Mouse (Mus musculus) megakaryocyte, embryonic 14.5 days (primary cell): ENCODE data around the gene Pes1. TPM values are rescaled to one million over a fixed set of nuclear protein-coding genes. Genes with fewer than 3 reads are reported as not detected.

ENCODE experiments used
- H3K27me3 ChIP-seq: replicated peaks from 2 replicates; pipeline ENCODE3; 2012; ENCODE audit warnings: inconsistent platforms
- H3K36me3 ChIP-seq: replicated peaks from 2 replicates; pipeline ENCODE3; 2012; ENCODE audit warnings: low read length, inconsistent platforms, mixed read lengths
- H3K4me1 ChIP-seq: 2 replicates; pipeline ENCODE4 v1.6.1; 2012; ENCODE audit warnings: inconsistent platforms
- H3K4me3 ChIP-seq: replicated peaks from 2 replicates; pipeline ENCODE3; 2012; ENCODE audit warnings: moderate library complexity, mild to moderate bottlenecking, inconsistent platforms
- H3K9me3 ChIP-seq: 2 replicates; pipeline ENCODE4 v1.6.1; 2012; ENCODE audit warnings: inconsistent platforms
- FLI1 ChIP-seq: IDR thresholded peaks from 2 replicates; pipeline ENCODE4 v1.6.1; 2012; ENCODE audit warnings: low read length, inconsistent platforms, mixed read lengths
- GATA1 ChIP-seq: IDR thresholded peaks from 3 replicates; pipeline ENCODE4 v1.6.1; 2012; ENCODE audit warnings: mixed read lengths, low read length, inconsistent platforms, borderline replicate concordance
- polyA plus RNA-seq: library from polyadenylated mRNA; stranded (reverse); fragments of >175 nt; gene quantifications from 2 replicates; pipeline ENCODE4 v1.2.3, GENCODE M21; 2012; ENCODE audit warnings: low replicate concordance; ENCODE audit not compliant: insufficient read depth

The Pes1 gene
- polyA plus RNA-seq: 8.1 and 39.9 TPM in 2 replicates

DNA sequence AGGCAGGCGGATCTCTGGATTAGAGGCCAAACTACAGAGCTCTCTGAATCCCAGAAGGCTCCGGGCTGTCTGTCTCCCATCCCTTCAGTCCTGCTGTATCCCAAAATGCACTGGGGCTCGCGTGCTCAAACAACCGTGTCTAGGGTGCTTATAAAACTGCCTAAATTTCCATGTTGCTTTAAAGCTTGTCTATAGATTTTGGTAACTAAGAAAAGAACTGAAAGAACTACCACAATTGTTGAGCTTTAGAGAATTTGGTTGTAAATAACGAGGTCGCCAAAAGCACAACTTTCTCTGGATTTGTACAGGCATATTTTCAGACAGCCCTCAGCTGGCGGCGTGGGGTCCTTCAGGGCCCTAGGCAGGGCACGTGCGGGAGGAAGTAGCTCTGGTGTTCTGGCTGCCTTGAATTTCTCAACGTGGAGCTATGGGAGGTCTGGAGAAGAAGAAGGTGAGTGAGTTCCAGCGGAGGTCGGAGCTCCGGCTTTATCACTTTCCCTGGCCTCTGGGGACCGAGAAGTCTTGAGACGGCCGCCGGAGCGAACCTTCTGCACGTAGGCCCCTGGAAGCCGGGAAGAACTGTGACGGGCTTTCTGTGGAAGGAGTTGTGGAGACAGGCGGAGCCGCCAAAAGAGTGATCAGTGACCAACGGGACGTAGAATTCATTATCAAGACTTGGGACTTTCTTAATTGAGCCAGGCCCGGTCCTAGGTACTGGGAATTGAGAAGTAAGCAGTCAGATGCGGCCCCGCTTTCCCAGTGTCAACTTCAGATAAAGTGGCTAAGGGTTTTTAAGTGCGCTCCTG is at the start of gene Pes1:
Gene Pes1, plus strand, starts transcription at position 366 of the 806 bp plus-strand sequence.
- TF ChIP-seq GATA1: no peak
- no peak for TF ChIP-seq FLI1
- peaks cover 64% of the 10 kb centered on the region for H3K4me1 ChIP-seq
- peak within 1 kb of the TSS; percentile 93 for H3K4me3 ChIP-seq
- H3K27me3 ChIP-seq: peaks cover 3% of the 10 kb centered on the region
- H3K9me3 ChIP-seq: no peaks in the 10 kb centered on the region
- peaks cover 25% of the 10 kb centered on the region for H3K36me3 ChIP-seq

DNA sequence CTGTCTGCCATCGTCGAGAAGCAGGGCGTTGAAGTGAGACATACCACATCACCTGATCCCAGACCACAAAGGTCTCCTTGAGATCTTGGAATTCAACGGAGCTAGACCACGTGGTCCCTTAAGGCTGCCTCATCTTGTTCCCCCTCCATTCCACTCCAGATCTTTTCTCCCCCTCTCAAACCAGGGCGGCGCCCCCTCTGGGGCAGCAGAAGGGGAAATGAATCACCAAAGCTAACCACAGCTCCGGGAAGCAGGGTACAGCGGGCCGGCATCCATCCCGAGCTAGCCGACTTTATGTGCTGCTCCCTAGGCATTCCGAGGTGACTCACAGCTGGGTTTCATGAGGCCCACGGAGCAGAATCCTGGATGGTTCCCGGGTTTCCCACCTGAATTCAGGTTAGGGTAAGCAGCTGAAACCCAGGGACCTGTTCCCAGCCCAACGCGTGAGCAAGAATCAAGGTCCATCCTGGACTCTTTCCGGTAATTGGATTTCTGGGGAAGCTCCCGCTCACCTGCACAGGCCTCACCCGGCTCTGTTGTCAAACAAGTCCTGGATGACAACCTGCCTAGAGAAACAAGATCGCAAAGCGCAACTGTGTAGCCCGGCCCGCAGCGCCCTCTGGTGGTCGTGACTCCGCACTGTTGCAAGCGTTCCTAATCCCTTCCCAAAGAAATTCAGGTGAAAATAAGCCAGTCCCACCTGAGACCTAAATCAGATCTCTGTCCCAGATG is 49.5 kb upstream of the Pes1 start, which contains the start of gene Slc35e4:
Gene Slc35e4, minus strand, starts transcription at position 556 of the 732 bp plus-strand sequence.
- TF ChIP-seq FLI1 (no peak), GATA1 (no peak)
- Histone ChIP-seq H3K4me3 (peak within 1 kb of the TSS; percentile 94), H3K9me3 (no peaks in the 10 kb centered on the region), H3K4me1 (peaks cover 59% of the 10 kb centered on the region), H3K36me3 (peaks cover 8% of the 10 kb centered on the region), H3K27me3 (peaks cover 19% of the 10 kb centered on the region)

DNA sequence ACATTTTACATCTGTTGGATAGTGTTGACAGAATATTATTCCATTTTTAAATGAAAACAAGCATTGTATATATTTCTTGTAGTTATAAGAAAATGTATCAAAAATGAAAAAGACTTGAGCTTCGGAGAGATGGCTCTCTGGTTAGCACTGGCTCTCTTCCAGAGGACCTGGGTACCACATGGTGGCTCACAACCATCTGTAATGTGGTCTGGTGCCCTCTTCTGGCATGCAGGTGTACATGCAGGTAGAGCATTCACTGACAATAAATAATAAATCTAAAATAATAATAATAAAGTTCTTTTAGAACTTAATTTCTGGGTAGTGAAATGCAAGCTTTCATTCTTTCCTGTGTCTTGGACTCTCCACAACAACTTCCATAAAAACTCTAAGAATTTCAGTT is 45.0 kb upstream of the Pes1 start:
- H3K4me3 ChIP-seq: no peak overlapping the region
- peaks cover 16% of the 10 kb centered on the region for H3K27me3 ChIP-seq
- H3K9me3 ChIP-seq: no peaks in the 10 kb centered on the region
- peaks cover 13% of the 10 kb centered on the region for H3K36me3 ChIP-seq
- TF ChIP-seq FLI1 (no peak), GATA1 (no peak)
- H3K4me1 ChIP-seq: peaks cover 15% of the 10 kb centered on the region

DNA sequence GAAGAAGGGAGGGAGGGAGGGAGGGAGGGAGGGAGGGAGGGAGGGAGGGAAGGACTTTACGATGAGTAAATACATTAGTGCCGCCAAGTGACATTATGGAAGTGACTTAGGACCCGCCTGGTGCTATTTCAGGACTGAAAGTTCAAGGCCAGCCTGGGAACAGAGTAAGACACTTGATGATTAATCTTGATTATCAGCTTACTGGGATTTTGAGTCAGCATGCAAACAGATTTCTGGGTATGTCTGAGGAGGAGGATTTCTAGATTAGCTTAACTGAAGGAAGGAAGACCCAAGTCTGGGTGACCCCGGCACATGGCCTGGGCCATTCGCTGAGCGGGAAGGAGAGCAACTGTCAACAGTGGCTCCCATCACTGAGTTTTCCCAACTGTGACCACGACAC is 43.3 kb upstream of the Pes1 start:
- peaks cover 24% of the 10 kb centered on the region for H3K36me3 ChIP-seq
- TF ChIP-seq FLI1: no peak
- no peak for TF ChIP-seq GATA1
- no peaks in the 10 kb centered on the region for H3K9me3 ChIP-seq
- peaks cover 19% of the 10 kb centered on the region for H3K27me3 ChIP-seq
- H3K4me1 ChIP-seq: peaks cover 4% of the 10 kb centered on the region; the same call in 1 of the 2 replicates
- H3K4me3 ChIP-seq: no peak overlapping the region

DNA sequence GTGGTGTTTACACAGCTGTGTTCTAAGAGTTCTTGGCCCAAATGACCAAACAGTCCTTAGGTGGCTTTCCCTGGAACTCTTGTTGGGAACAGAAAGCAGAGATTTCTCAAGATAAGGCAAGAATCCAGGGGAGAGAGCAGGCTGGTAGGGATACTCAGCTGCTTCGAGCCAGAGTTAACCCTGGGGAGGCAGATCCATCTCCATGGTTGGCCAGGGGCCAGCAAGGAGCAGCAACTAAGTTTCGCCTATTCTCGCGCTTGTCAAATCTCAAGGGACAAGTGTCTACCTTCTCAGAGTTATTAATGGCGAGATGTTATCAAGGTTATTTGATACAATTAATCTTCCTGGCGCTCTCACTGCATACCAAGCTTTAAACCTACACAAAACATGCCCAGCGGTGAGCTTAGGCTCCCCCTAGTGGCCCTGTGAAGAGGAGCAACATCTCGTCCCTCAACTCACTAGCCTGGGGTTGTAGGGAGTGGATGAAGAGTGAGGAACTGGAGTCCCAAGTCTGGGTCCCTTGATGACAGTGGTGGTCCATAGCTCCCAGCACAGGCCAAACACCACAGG is 42.4 kb upstream of the Pes1 start:
- Histone ChIP-seq H3K4me1 (no peaks in the 10 kb centered on the region), H3K4me3 (no peak overlapping the region), H3K36me3 (peaks cover 31% of the 10 kb centered on the region), H3K9me3 (no peaks in the 10 kb centered on the region), H3K27me3 (peaks cover 17% of the 10 kb centered on the region)
- TF ChIP-seq GATA1: no peak
- no peak for TF ChIP-seq FLI1

DNA sequence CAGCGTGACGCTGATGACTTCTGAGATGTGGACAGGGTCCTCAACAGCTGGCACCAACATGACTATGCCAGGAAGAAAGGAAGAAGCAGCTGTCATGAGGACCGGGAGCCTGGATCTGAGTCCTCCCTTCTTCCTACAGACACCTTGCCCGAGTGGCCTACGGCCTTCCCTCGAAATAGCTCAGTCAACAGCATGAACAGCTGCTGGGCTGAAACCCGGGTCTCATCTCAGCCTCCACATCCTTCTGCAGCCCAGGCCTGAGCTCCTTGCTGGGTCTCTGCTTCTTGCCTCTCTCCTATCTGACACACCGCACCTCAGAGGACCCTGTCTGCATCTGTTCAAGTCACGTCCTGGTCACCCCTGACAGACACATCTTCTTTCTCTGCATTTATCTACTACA is 41.7 kb upstream of the Pes1 start:
- H3K9me3 ChIP-seq: no peaks in the 10 kb centered on the region
- no peak for TF ChIP-seq FLI1
- TF ChIP-seq GATA1: no peak
- no peak overlapping the region for H3K4me3 ChIP-seq
- H3K27me3 ChIP-seq: peaks cover 14% of the 10 kb centered on the region
- no peaks in the 10 kb centered on the region for H3K4me1 ChIP-seq
- peaks cover 36% of the 10 kb centered on the region for H3K36me3 ChIP-seq

DNA sequence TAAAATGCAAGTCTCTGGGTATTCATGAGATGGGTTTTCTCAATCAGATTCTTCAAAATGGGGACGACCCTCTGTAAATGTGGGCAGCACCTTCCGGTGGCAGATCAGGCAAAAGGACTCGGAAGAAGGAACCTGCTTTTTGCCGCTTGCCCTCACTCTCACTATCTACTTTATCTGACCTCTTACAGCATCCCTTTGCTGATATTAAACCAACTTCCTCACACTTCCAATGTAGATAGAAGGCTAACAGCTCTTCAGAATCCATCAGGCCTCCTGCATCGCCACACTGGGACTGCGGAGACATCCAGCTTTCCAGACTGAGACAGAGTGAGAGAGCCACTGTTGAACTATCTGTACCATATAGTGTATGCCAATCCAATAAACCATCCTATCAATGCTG is 41.0 kb upstream of the Pes1 start:
- H3K4me3 ChIP-seq: no peak overlapping the region
- peaks cover 38% of the 10 kb centered on the region for H3K36me3 ChIP-seq
- H3K9me3 ChIP-seq: no peaks in the 10 kb centered on the region
- no peaks in the 10 kb centered on the region for H3K4me1 ChIP-seq
- peaks cover 16% of the 10 kb centered on the region for H3K27me3 ChIP-seq
- TF ChIP-seq FLI1: no peak
- TF ChIP-seq GATA1: no peak

DNA sequence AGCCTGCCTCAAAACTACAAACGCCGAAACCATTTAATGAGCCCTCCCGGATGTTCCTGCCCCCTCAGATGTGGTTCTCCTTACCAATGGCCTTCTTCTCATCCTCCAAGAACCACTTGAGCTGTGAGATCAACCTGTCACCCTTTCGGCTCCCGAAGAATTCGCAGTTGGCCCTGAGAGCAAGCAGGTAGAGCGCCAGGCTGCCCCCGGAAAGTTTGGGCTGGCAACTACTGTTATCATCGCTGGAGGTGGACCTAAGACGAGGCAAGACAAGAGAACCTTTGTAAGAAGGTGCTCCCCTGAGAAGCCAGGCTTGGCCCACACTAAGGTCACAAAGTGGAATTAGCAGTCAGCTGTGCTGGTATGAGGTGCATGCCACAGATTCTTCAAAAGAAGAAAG is 37.9 kb upstream of the Pes1 start:
- Histone ChIP-seq H3K4me1 (peaks cover 3% of the 10 kb centered on the region), H3K4me3 (no peak overlapping the region), H3K27me3 (peaks cover 28% of the 10 kb centered on the region), H3K36me3 (peaks cover 36% of the 10 kb centered on the region), H3K9me3 (no peaks in the 10 kb centered on the region)
- TF ChIP-seq GATA1: no peak
- no peak for TF ChIP-seq FLI1

DNA sequence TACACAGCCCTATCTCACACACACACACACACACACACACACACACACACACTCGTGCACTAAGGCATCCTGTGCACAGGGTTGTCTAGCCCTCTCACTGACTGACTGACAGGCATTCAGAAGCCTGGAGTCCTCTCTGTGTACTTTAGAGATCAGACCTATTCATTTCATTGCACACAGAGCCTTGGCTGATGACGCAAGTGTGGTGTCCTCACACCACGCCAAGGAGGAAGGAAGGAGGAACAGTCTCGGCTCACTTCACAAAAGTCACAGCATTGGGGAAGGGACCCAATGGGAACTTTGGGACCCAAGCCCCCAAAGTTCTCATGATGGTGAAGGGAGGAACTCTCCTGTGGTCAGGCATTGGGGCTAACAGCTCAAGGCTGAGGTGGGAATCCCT is 33.8 kb upstream of the Pes1 start:
- Histone ChIP-seq H3K36me3 (peaks cover 15% of the 10 kb centered on the region), H3K9me3 (no peaks in the 10 kb centered on the region), H3K27me3 (peaks cover 31% of the 10 kb centered on the region), H3K4me1 (peaks cover 26% of the 10 kb centered on the region), H3K4me3 (peak overlapping the region; percentile 48)
- TF ChIP-seq GATA1 (no peak), FLI1 (no peak)

DNA sequence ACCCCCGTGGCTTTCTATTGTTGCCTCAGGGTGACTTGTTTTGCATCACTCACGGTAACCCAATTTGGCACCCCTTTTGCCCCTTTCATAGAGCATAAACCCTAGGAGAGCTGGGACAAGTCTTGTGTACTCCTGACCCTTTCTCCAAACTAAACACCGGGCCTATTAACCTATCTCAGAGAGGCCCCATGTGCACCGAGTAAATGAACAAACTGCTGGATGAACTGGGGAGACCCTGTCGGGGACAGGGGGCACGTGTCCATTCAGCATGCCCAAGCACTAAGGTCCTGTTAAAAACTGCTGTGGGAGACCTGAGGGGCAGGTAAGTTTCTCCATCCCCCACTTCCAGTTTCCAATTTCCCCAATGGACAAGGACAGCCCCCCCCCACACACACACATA is 32.8 kb upstream of the Pes1 start:
- H3K36me3 ChIP-seq: peaks cover 10% of the 10 kb centered on the region
- H3K4me1 ChIP-seq: peaks cover 26% of the 10 kb centered on the region
- H3K4me3 ChIP-seq: peak overlapping the region; percentile 93
- no peaks in the 10 kb centered on the region for H3K9me3 ChIP-seq
- TF ChIP-seq FLI1 (no peak), GATA1 (no peak)
- peaks cover 34% of the 10 kb centered on the region for H3K27me3 ChIP-seq
